Mouse (Mus musculus): ENCODE measurements around the gene Caskin1.

DNA sequence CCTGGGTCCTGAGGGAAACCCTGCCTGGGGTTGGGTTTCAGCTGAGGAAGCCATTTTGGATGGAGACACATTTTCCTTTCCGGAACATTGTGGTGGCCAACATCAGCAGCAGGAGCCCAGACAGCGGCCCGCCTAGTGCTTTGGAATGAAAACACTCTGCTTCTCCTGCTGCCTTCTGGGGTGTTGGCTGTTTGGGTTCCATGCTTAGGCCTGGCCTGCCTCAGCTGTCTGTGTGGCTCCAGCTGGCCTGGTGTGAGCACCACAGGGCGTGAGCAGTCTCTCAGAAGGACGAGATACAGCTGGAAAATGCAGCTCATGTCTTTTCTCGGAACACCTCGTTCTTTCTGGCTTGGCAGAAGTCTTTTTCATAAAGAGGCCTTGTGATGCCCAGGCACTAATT lies 68.7 kb downstream of the Caskin1 start:
- TF ChIP-seq CTCF (IDR thresholded peaks at IDR 0.05; ENCODE audit: low read depth, low read length) (no peak), POLR2AphosphoS5 (IDR thresholded peaks at IDR 0.05; ENCODE audit: insufficient replicate concordance, low read depth, low read length) (no peak), GATA2 (IDR thresholded peaks at IDR 0.05; ENCODE audit: borderline replicate concordance, low read depth, low read length) (no peak), GATA1 (IDR thresholded peaks at IDR 0.05; ENCODE audit: borderline replicate concordance, low read length) (no peak), TAL1 (conservative IDR thresholded peaks at IDR 0.05; ENCODE audit: low read depth, low read length) (no peak)
